Comparison of ENCODE assay signal across 9 mouse cellular contexts in genomic region chr7:96170924-96171595, GRCm38 (mm10). TPM values are rescaled to one million over a fixed set of nuclear protein-coding genes. Genes with fewer than 3 reads are reported as not detected.
A peak's percentile ranks its signal among the peaks of the same experiment; 100 is the strongest.
DNase-seq lines count a peak whose midpoint lies in the region; ATAC-seq and TF ChIP-seq lines count a peak whose summit lies in the region.
"Had no signal": no experiment of that assay in that cellular context is flagged by ENCODE, and none has a peak within 500 bp of the region (broad histone marks: within the 10 kb centered on the region; RNA-seq: fewer than 3 reads in every experiment).

TSS of gene Tenm4 (plus strand) at chr7:96171246.

- intact Hi-C loops in heart, adult 2 months (cut with DNase I) = no loop called here

- H3K4me1 ChIP-seq in heart, embryonic 15.5 days (replicated peaks) = no peaks in the 10 kb centered on the region
- no peaks in the 10 kb centered on the region for H3K4me1 ChIP-seq in heart, adult 2 months (ENCODE audit: control insufficient read depth, insufficient read depth, low read length)
- H3K4me1 ChIP-seq in midbrain, embryonic 11.5 days (ENCODE audit: control insufficient read depth, insufficient read depth, low read length) = peaks cover 29% of the 10 kb centered on the region
- H3K4me1 ChIP-seq: liver, embryonic 13.5 days had no signal

- 42% methylated on average over 14 of the region's 14 CpGs for WGBS in heart, embryonic 15.5 days
- 43% methylated on average over 14 of the region's 14 CpGs for WGBS in heart, adult 2 months
- 35% methylated on average over 14 of the region's 14 CpGs for WGBS in midbrain, embryonic 11.5 days

- TF ChIP-seq POLR2A in heart, adult 2 months (IDR thresholded peaks at IDR 0.05; ENCODE audit: insufficient read depth, low read depth, low read length) = no peak

- no peak within 1 kb of the TSS for H3K27ac ChIP-seq in heart, embryonic 15.5 days
- H3K27ac ChIP-seq in heart, adult 2 months = no peak within 1 kb of the TSS
- H3K27ac ChIP-seq in midbrain, embryonic 11.5 days (ENCODE audit: low read depth, low read length) = no peak within 1 kb of the TSS
- H3K27ac ChIP-seq: liver, embryonic 13.5 days had no signal

- no peak for ATAC-seq in heart, embryonic 15.5 days (replicated peaks; ENCODE audit: insufficient number of reproducible peaks, insufficient read depth, low FRiP score, low read depth)
- ATAC-seq in midbrain, embryonic 11.5 days (ENCODE audit: low FRiP score) = no peak
- ATAC-seq in cerebellum, adult (ENCODE audit: insufficient number of reproducible peaks, low FRiP score, low TSS enrichment) = no peak

- H3K36me3 ChIP-seq in heart, embryonic 15.5 days = no peaks in the 10 kb centered on the region
- H3K36me3 ChIP-seq in heart, adult 2 months (ENCODE audit: control insufficient read depth, insufficient read depth, low read length) = no peaks in the 10 kb centered on the region
- H3K36me3 ChIP-seq in midbrain, embryonic 11.5 days (ENCODE audit: control insufficient read depth, insufficient read depth, low read length) = no peaks in the 10 kb centered on the region
- H3K36me3 ChIP-seq: liver, embryonic 13.5 days had no signal

- H3K79me2 ChIP-seq in heart, adult 2 months (replicated peaks; ENCODE audit: control insufficient read depth, insufficient read depth, low read length) = no peaks in the 10 kb centered on the region

- H3K9me3 ChIP-seq in heart, embryonic 15.5 days (replicated peaks) = no peaks in the 10 kb centered on the region
- no peaks in the 10 kb centered on the region for H3K9me3 ChIP-seq in midbrain, embryonic 11.5 days (ENCODE audit: control insufficient read depth, low read length)
- H3K9me3 ChIP-seq: liver, embryonic 13.5 days had no signal

- TF ChIP-seq EP300 in heart, adult 2 months (IDR thresholded peaks at IDR 0.05; ENCODE audit: insufficient read depth, low read depth, low read length) = no peak

- TF ChIP-seq CTCF in heart, adult 2 months (IDR thresholded peaks at IDR 0.05) = no peak

- H3K4me2 ChIP-seq in heart, embryonic 15.5 days = peak within 1 kb of the TSS; percentile 40
- H3K4me2 ChIP-seq in midbrain, embryonic 11.5 days = no peak within 1 kb of the TSS
- H3K4me2 ChIP-seq: liver, embryonic 13.5 days had no signal

- peaks cover 9% of the 10 kb centered on the region; the same call in 1 of the 2 replicates for H3K27me3 ChIP-seq in heart, embryonic 15.5 days
- H3K27me3 ChIP-seq in heart, adult 2 months (ENCODE audit: control insufficient read depth, insufficient read depth, low read length) = no peaks in the 10 kb centered on the region
- no peaks in the 10 kb centered on the region; the same call in 1 of the 2 replicates for H3K27me3 ChIP-seq in midbrain, embryonic 11.5 days (ENCODE audit: control insufficient read depth, insufficient read depth, low read length)
- H3K27me3 ChIP-seq: liver, embryonic 13.5 days had no signal

- H3K4me3 ChIP-seq in heart, embryonic 15.5 days = 0 out of 2 replicates have a peak within 1 kb of the TSS, but pooled peaks have one; percentile 4
- no peak within 1 kb of the TSS for H3K4me3 ChIP-seq in heart, adult 2 months
- H3K4me3 ChIP-seq in midbrain, embryonic 11.5 days (ENCODE audit: low read depth, low read length) = no peak within 1 kb of the TSS
- H3K4me3 ChIP-seq: liver, embryonic 13.5 days had no signal

- no peak within 1 kb of the TSS for H3K9ac ChIP-seq in heart, embryonic 15.5 days
- no peak within 1 kb of the TSS for H3K9ac ChIP-seq in heart, adult 2 months (ENCODE audit: low read depth, low read length)
- no peak within 1 kb of the TSS for H3K9ac ChIP-seq in midbrain, embryonic 11.5 days (ENCODE audit: low read length)
- H3K9ac ChIP-seq: liver, embryonic 13.5 days had no signal

- no peak for DNase-seq in heart, adult 2 months
- peak; percentile 31 for DNase-seq in adrenal gland, adult 2 months
- peak; percentile 90 for DNase-seq in gonadal fat pad, adult 2 months (ENCODE audit: low read depth)
- no peak for DNase-seq in midbrain, embryonic 11.5 days (ENCODE audit: low spot score, missing footprints)
- no peak for DNase-seq in urinary bladder, adult 18-20 months (ENCODE audit: low spot score in 2 of 2)
- no peak for DNase-seq in right cerebral cortex, adult 18-20 months
- DNase-seq: liver, embryonic 13.5 days had no signal

RNA-seq across cellular contexts. Expression of gene Tenm4, which starts in this region (rescaled TPM):
- polyA plus RNA-seq in heart, embryonic 15.5 days (2015; fragmentation: Nextera tagmentation; extraction: Ambion mirVana) = 7.9 and 11.1 TPM in 2 replicates
- total RNA-seq in heart, adult 2 months (2021) = 1 to 10 TPM in 1 of 2 experiments, under 1 TPM in 1; 0.34 to 1.3 TPM
- polyA plus RNA-seq in heart, adult 2 months (2012; rRNA removed) = 0.67 and 0.74 TPM in 2 replicates
- 10 to 100 TPM; 15.5 to 16.9 TPM for total RNA-seq in adrenal gland, adult 2 months (2021)
- 6.0 and 7.2 TPM in 2 replicates for polyA plus RNA-seq in adrenal gland, adult 2 months (2012; rRNA removed)
- polyA plus RNA-seq in gonadal fat pad, adult 2 months (2012; rRNA removed) = 25.8 and 30.7 TPM in 2 replicates
- 21.1 and 24.8 TPM in 2 replicates for polyA plus RNA-seq in midbrain, embryonic 11.5 days (2014; fragmentation: Nextera tagmentation; extraction: Ambion mirVana)

Comparison
In these comparisons a context has a peak if more than half of its experiments do, and no peak if none do; other contexts are left out.
1. RNA of gene Tenm4 (total RNA-seq): 15.5 to 16.9 TPM in adrenal gland, adult 2 months; 0.34 to 1.3 TPM in heart, adult 2 months; every median in the first group is over 4 times any median in the second.
2. DNase-seq: peak in adrenal gland, adult 2 months (single experiment) and gonadal fat pad, adult 2 months (single experiment); none in heart, adult 2 months (0 of 2), midbrain, embryonic 11.5 days (single experiment), urinary bladder, adult 18-20 months (0 of 2) and right cerebral cortex, adult 18-20 months (single experiment).